Mouse (Mus musculus): ENCODE measurements around the gene Ap1g2.

The Ap1g2 gene

DNA sequence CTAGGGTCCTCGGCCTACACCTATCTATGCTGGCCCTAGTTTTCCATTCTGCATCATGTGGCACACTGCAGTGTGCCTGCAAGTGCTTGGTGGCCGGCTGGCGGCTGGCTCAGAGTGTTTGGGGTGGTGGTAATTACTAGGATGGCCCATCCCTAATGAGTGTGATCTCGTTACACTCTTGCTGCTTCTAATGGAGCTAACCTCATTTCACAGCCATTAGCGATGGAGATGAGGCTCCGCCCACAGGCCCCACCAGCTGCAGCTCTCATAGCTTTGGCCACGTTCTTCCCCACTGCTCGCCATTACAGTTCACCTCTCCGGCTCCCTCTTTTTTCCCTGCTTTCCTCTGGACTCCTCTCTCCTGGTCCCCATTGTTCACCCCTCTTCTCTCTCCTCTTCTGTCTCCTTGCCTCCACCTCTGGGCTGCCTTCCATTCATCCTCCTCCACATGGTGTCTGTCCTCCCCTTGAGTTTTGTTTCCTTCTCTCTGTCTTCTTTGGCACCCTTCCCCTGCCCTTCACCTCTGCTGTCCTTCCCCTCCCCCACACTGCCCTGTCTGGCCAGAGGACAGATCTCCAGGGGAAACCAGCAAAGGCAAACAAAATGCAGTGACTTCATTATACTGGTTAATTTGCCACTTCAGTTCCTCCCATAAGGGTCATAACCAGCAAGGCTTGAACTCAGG is 20.9 kb downstream of the Ap1g2 start:
- DNase-seq: no peak

DNA sequence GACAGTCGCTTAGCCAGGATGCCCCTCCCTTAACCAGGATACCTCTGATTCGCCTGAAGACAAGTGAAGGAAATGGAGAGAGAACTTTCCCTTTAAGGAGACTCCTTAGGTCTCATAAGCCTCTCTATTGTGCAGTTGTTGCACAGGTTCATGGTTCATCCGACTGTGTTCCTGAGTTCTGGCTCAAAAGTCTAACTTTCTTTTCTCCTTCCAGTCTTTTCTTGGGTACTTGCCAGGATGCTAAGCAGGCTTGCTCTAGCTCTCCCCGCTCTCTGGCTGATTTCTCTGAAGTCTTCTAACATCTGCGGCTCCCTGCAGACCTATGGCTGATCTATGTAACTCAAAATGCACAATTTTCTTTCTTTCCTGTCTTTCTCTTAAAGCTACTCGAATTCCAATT is 22.9 kb downstream of the Ap1g2 start:
- no peak for DNase-seq

DNA sequence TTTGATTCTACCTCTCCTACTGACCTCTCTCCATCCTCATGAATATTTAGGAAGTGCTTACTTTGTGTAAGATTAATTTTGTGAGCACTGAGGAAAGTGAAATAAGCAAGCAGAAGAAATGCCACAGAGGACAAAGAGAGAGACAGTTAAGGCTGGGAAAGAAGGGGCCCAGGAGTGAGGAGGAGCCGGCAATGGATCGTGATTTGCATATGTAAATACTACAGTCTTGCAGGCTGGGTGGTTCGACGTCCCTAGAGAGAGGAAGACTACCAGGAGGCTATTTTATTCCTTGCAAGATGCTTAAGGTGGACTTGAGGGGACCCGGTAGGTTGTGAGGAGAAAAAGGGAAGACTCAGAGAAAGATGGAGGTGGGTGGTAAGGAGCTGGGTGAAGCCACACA is 25.3 kb downstream of the Ap1g2 start:
- DNase-seq: no peak

DNA sequence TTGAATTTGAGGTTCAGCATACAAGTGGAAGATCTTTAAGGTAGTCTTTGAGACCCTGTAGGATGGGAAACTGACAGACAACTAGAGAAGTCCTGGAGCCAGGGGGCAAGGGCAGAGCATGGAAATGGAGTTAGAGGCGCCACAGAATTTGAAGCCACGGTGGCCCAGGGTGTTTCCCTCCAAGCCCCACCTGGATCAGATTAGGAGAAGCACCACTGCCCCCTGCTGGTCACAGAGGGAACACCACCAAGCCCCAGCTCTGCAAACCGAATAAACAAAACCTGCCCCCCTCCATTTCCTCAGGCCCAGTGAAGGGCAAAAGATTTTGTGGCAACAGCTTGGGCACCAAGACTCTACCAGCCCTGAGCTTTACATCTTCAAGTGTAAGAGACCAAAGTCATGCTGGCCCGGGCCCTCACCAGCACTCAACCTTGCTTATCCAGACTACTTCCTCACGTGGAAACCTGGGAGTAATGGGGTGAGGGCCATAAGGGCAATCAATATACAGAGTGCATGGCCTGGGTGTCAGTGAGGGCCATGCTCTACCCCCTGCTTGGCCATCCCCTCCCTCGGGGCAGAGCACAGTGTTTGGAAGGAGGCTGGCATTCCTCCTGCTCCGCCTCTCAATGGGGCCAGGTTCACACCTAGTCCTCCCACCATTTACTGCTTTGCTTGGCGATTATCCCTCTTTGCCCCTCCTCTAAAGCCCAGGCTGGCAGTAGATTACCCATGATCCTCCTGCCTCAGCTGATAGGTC is 27.0 kb downstream of the Ap1g2 start:
- peak; percentile 85 to 87 for DNase-seq

DNA sequence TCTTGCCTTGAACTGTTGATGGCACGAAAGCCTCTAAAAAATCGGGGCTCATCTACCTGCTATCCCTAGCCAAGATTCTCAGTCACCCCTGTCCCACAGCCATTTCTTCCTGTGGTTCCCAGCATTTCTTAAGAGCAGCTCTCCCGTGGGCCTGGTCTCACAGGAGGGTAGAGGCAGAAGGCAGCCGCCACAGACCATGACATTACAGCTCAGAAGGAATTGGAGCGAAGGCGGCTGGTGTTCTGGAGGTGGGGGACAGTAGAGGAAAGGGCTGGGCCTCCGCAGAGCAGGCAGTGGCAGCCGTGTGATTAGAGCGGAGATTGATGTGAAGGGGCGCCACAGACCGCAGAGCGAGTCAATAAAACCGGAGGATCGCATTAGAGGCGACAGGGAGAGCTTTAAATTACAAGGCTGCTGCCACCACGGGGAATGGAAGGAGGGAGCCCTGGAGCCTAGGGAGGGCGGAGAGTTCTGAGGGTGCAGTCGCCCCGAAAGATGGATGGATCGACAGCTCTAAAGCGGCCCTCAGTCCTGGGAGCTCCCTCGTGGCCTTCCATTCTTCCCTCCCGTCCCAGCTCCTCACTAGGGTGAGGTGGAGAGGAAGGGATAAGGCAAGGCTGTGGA is 27.9 kb downstream of the Ap1g2 start:
- no peak for DNase-seq

DNA sequence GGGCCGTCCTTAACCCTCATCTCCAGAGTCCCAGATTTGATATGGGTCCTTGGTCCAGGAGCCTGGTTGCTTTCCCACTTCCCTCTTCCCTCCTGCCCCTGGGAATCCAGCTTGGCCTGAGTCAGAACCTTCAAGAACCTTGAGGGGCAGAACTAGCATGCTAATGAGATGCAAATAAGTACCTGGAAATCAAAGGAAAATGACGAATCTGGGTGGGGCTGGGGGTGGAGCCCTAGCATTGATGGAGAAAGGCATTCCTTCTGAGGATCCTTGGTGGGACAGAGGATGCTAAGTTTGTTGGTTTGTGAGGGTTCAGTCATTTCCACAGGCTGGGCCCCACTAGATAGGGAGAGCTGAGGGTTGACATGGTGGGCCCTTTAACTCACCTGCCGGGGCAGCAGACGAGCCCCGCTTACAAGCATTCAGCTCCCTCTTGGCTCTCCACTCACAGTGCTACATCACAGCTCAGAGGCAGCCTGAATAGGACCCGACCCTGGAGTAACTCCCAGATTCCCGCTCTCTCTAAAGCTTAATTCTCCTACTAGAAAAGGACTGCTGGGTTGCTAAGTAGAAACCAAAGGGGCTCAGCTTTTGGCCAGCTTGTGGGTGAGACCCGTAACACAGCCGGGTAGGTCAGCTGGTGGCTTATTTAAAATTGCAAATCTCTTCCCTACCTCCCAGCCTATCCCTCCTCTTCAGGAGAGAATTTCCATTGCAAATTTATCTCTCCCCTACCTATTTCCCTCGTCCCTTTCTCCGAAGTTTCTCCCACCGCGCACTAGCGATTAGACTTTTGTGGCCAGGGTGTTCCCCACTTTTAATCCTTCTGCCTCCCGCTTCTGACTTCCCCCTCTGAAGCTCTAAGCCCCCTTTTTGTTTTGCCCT is 28.7 kb downstream of the Ap1g2 start:
- no peak for DNase-seq

DNA sequence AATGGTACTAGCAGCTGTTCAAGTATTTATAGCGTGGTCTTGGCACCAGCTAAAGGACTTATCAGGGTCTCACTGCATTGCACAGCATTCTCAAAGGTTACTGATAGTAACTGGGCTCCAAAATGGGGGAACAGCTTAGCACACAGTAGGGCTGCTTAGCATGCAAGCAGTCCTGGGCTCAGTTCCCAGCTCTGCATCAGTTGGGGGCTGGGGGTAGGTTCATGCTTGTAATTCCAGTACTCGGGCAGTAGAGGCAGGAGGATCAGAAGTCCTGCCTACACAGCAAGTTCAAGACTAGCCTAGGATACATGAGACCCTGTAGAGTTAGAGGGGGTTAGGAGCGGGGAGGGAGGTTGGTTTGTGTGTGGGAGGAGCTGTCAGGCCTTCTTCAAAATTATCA is 29.4 kb downstream of the Ap1g2 start:
- DNase-seq: no peak

DNA sequence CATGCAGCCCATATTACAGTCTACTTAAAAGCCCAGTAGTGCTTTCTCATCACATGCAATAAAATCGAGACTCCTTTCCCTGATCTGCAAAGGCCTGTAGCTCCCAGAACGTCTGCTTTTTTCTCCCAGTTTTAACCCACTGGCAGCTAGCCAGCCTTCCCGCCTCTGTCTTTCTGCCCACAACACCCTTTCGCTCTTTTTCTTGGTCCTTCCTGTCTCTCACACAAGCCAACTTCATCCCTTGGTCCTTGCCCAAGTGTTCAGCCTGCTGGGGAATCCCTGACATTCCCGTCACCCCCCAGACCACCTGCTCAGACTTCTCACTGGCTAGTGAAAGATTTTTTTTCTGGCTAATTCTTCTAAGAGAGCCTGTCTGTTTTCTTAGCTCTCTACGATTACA is 30.2 kb downstream of the Ap1g2 start:
- DNase-seq: no peak

DNA sequence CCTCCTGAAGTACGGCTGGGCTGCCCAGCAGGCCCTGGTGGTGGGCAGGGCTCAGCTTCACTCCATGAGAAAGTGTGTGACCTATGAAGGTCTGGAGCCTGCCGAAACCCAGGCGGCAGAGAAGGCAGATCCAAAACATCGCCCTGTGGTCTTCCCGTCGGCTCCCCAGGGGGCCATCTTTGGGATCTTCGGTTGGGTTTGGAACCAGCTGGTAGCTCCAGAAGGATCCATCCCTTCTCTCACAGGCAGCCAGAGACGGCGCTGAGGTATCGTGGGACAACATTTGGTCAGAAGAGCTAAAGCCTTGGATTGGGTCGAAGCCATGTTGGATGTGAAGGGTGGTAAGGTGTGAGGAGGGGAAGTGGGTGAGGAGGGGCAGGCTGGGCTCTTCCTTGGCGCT is 32.0 kb downstream of the Ap1g2 start:
- DNase-seq: no peak

DNA sequence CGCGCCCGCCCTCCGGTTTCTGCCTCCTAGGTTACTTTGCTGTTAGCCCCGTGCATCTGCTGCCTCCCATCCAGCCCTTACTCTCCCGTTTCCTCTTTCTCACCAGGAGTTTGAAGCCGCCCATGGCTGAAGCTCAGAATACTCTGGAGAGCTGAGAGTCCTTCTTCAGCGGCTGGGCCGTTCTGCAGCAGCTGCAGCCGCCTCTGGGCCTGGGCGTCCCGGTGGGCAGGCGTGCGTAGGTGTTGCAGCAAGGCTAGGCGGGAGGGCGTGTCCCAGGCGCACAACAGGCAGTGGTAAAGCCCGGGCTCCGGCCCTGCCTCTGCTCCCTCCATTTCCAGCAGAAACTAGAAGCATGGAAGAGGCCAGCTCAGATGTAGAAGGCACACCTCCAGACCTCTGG is 34.6 kb downstream of the Ap1g2 start:
- no peak for DNase-seq

DNA sequence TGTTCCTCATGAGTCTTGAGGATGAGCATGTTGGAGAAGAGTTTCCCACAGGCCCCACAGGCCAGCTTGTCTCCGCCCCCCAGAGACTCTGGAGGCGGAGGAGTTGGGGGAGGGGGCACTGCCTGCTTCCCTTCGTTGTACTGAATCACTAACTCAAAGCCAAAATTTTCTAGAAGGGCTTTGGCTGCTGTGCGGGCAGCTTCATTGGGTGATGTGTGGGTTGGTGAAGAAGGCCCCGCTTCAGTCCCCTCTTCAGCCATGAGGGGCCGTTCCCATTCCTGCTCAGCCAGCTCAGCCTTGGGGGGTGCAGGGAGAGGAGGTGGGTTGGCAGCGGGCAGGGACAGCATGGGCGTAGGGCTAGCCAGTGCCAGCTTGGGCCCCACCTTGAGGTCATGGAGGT is 40.4 kb downstream of the Ap1g2 start:
- no peak for DNase-seq

DNA sequence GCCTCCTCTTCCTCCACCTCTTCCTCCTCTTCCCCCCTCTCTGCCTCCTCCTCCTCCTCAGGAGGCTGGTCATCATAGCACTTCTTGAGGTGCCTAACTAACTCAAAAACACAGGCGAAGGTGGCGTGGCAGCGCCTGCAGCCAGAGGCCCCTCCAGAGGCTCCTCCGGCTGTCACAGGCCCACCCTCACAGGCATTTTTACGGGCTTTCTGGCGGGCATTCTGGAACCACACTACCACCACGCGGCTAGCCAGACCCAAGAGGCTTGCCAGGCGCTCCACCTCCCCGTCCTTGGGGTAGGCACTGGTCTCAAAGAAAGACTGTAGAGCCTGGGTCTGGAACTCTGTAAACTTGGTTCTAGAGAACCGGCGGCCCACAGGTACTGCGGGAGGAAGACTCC is 41.0 kb downstream of the Ap1g2 start:
- no peak for DNase-seq

DNA sequence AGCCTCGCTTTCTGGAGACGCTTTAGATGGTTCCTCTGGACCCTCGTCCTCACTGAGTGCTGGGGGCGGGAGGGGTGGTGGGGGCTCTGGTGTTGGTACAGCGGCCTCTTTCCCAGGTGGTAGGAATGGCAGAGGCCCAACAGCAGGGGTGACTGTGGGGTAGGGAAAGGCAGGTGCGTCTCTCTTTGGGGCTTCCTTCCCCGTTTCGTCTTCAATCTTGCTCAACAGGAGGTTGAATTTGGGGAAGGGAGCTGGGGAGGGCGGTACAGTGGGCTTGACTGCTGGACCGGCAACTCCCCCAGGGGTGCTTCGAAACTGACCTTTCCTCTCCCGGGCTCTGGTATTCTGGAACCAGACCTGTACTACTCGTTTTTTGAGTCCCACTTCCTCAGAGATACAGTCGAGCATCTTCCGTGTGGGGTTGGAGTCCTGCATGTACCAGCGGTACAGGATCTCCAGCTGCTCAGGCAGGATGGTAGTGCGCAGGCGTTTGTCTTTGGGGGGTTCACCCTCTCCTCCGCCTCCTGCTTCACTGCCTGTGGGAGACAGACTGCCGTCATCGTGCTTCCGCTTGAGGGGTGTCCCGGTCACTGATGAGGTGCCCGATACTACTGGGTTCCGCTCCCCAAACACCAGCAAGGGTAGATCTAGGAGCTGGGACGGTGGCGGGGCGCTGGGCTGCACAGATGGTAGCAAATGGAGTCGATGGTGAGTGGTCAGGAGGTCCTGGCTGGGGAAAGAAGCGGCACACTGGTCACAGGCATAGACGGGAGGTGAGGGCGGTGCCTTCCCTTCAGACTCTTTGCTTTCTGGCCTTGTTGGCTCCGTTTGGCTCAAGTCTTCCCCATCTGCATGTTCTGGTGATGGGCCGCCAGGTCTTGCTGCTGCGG is 41.7 kb downstream of the Ap1g2 start:
- no peak for DNase-seq

DNA sequence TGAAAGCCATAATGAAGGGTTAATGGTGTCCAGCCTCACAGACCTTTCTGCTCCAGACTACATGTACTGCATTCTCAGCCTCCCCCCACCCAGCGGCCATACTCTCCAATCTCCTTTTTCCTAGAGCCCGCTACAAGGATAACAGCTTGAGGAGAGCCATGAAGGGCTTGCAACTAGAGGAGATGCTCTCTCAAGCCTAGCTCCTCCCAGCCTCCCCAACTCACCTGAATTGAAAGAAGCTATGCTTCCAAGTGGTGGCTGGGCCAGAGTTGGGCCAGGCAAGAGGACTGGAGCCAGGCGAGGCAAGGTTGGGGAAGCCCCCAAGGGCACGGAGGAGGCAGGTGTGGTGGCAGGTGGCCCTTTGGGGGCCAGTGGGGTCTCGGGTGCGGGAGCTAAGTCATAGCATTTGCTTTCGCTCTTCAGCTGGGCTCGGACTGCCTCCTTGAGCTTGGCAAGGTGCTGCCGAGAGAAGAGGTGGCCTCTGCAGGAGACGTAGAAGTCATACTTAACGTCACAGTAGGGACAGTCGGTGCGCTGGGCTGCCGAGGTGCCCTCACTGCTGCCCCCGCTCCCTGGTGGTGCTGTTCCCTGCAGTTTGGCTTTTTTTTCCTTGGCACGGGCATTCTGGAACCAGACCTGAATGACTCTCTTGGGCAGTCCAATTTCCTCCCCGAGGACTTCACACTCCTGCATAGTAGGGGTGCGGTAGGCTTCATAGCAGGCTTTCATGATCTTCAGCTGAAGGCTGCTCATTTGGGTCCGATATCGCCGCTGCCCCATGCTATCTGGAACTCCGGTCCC is 42.6 kb downstream of the Ap1g2 start:
- DNase-seq: no peak

DNA sequence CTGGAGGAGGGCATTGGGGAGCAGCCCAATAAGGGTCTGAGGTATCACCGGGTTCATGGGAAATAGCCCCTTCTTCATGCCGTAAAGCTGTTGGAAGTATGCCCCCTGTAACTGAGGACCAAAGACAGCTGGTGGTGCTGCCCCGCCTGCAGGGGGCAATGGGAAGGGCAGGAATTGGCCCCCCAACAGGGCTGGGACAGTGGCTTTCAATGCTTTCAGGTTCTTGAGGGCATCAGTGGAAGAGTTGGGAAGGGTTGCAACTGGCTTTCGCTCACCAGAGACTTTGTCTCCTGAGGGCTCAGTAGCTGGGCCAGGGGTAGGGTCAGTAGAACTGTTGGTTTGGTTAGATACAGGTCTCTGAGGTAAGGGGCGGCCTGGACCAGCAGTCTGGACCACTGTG is 43.3 kb downstream of the Ap1g2 start:
- DNase-seq: no peak

DNA sequence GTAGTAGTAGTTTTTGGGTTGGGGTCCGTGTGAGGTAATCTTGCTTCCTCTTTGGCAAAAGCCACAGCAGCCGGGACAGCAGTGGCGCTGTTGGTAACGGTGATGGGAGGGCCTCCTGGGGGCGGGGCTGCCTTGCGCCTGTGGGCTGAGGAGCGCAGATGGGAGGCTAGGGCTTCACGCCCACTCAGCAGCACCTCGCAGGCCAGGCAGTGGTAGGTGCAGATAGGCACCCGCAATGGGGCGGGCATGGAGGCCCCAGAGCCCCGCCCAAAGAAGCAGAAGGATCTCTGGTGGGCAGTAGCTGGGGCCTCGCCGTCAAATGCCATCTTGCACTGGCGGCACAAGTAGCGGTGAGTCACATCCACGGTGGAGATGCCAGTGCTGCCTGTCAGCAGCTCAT is 43.8 kb downstream of the Ap1g2 start:
- no peak for DNase-seq

DNA sequence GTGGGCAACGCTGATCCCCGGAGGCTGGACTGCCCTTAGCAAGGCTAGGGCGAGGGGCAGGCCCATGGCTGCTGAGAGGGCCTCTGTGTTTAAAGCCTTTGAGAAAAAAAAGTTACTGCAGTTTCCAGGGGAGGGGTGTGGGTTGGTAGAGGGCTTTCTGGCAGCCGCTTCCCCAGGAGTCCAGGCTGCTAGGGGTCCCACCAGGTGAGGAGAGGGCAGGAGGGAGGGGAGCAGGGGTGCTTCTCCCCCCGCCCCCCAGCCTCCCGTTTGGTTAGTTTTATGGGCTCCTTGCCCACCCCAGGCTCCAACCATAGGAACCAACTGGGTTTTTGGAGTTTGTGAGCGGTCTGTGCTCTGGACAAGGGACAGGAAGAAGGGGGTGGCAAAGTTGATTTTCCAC is 44.5 kb downstream of the Ap1g2 start:
- DNase-seq: no peak

DNA sequence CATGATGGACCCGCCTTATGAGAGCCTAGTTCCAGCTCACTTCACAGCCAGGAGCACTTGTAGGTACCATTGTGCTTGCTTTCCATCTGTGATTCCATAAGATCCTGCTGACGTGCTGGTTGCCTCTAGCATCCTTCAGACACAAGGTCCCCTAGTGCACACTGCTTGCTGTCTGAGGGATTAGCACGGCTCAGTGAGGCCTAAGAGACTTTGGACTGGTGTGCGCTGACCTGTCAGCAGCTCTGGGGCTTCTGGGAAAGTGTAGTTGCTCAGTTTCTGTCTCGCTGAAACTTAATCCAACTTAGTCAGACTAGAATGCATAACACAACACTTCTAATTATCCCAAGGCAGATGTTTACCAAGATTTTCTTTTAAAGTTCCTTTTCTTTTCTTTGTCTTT is 46.5 kb downstream of the Ap1g2 start:
- DNase-seq: no peak

DNA sequence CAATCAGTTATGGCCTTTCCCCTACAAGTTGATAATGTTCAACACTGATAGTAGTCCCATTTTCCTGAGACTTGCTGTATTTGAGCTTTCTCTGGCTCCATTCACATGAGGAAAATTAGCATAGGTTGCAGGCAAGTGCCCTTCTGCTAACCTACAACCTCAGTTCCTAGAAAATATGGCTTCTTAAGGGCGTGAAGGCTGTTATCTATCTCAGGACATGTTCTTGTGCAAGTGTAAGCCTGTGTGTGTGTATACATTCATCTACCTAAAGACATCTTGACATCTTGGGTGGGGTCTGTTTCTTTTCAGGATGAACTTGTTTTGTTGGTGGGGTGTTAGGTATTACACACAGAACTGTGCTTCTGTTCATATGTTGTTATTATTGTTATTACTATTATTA is 47.4 kb downstream of the Ap1g2 start:
- DNase-seq: no peak

DNA sequence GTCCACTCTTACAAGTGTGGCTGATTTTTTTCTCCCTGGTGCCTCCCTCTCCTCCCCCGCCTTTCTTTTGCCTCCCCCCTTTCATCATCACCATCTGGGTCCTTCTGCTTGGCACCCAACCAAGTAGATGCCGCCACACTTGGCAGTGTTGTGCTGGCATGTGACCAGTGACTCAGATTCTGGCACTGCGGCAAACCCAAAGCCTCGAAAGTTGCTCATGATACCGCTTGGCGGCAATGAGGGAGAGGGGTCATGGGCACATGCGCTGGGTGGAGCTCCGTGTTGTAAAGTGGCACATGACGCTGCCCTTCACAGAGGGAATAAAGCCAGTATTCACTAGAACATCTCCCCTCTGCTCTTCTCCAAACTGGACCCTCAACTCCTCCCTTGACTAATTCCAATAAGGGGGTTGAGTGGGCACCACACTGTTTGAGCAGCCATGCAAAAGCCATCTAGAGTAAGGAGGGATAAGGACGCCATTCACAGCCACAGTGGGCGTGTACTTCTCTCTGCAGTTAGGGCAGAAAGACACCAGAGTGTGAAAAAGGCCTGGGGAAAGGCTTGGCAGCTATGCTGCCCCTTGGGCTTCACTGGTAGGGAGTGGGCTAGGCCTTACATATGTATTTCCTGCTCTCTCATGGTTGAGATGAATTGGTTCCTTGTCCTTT is 51.1 kb downstream of the Ap1g2 start:
- DNase-seq: no peak

DNA sequence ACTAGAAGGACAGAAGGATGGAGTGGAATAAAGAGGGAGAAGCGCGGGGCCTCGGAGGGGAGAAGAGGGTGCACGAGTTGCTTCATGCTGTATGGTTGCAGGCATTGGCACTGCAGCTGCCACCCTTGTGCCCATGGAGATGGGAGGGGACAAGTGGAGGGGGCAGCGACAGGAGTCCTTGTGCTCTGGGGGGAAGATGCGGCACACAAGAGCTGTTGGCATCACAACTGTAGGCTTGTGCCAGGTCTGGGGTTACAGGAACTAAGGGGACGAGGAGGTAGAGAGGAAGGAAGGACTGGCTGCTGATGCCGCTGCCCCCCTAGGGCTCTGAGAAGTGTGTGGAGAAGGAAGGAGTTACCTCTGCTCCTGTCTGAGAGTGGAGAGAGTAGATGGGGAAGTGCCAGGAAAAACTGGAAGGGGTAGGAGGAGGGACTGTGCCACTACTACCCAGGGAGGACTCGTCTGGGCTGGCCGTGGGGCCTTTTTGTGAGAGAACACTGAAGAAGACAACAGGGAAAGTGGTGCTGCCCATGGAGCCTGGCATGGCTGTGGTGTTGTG is 52.1 kb downstream of the Ap1g2 start:
- DNase-seq: no peak
